Mouse (Mus musculus) heart, adult 2 months (tissue): ENCODE results near the gene Lgr5.

ENCODE experiments used
- CTCF ChIP-seq: fragments of 200-600 bp; IDR thresholded peaks from 2 replicates; pipeline ENCODE4 v1.8.1; 2022; ENCODE audit warnings: antibody characterized with exemption, mild to moderate bottlenecking, moderate library complexity
- EP300 ChIP-seq: fragments of 200-500 bp; IDR thresholded peaks from 2 replicates; pipeline ENCODE4 v1.6.1; 2011; ENCODE audit warnings: low read depth, low read length, control low read depth; ENCODE audit not compliant: insufficient read depth
- POLR2A ChIP-seq: fragments of 200-500 bp; IDR thresholded peaks from 2 replicates; pipeline ENCODE4 v1.6.1; 2011; ENCODE audit warnings: mild to moderate bottlenecking, low read depth, low read length, control low read depth; ENCODE audit not compliant: insufficient read depth

GRCm38 (mm10) chr10:115475000-115475550, 112.5 kb downstream of the Lgr5 start:
- no peak for TF ChIP-seq CTCF
- no peak for TF ChIP-seq POLR2A
- no peak for TF ChIP-seq EP300
